Mouse (Mus musculus) adipocyte (in vitro differentiated cells): Measurements from ENCODE around the gene Auts2.

ENCODE experiments used
- DNase-seq: peaks from one replicate; pipeline ENCODE4 v3.0.0-alpha.2; 2016; ENCODE audit warnings: low spot score

Gene Auts2

DNA sequence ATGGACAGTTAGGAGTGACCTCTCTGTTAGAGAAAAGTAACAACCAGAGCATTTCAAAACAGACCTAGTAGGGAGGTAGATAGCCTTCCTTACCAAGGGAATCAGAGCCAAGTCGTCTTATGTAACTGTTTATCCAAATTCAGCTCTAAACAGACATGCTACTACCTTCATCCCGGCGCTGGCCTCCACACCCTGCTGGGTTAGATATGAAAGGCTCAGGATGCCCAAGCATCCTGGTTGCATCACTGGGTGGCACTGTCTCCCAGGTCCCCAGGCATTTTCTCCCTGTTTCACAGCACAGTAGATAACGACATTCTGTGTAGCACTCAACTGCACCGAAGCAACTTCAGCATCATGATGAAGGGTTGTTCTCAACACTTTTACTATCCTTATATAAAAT lies 154.4 kb downstream of the Auts2 start:
- DNase-seq: no peak

DNA sequence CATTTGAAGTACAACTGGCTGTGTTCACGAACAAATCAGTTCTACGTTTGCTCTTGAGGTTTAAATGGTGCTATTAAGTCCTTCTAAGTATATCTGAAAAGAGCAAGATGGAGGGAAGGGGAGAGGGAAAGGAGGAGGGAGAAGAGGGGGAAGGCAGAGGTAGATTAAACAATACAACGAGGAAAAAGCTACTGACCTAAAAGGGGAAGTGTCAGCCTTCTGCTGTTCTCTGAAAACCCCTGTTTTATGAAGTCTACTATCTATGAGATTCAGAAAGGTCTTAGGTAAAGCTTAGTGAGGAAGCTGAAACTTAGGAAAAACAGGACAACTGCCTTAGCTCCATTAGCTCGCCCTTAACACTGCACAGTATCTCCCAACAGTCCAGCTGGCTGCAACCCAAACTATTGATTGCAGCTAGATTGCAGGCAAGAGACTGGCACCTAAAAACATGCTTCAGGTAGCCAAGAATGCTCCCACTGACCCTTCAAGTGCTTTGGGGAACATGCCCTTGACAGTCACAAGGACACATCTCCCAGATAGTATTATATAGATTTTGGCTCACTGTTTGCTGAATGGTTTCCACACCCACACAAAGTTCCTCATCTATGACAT lies 157.8 kb downstream of the Auts2 start:
- DNase-seq: no peak

DNA sequence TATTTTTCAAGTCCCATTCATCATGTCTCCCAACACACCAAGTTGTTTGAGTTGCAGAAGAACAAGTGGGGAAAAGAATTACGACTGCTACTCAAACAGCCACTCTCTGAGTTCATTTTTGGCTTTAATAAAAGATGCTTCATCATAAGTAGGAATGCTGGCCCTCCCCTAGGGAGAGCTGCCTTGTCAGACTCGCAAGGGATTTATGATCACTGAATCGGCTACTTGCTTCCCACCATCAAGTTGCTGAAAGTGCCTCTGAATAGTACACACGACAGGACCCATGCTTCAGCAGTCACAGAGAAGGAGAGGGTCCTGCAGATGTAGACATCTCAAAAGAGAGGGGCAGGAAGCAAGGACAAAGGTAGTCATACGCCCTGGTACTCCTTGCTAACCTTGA lies 162.9 kb downstream of the Auts2 start:
- DNase-seq: no peak

DNA sequence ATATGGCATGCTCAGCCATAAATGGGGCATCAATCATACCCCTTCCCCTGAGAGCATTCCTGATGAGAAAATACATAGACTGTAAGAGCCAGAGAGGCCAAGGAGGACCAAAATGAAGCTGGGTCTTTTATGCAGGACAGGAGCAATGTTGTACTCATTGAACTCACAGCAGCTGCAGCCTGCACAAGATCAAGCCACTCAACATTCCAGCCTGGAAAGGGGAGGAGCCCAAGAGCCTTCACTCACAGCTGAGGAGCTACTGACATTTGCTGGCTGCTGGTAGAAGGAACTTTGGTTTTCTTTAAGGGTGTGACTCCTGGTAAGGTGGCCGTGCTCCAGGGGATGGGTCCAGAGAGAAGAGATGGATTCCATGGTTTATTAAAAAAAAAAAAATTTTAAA lies 164.2 kb downstream of the Auts2 start:
- DNase-seq: no peak

DNA sequence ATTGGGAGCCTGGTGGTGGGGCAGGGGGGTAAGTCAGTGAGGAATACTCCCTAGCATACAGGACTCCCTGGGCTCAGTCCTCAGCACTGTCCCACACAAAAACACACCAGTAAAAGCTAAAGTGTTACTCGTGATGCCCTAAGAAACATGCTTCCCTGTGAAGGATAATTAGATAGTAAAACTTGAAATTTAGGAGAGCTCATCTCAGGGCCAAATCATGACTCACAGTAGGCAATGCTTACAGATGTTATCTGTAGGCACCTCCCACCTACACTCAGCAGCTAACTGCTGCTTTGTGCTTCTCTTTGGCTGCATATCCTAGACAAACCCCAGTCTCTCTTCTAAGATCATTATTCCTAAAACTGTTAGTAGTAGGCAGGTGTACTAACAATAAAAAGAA lies 168.0 kb downstream of the Auts2 start:
- DNase-seq: no peak

DNA sequence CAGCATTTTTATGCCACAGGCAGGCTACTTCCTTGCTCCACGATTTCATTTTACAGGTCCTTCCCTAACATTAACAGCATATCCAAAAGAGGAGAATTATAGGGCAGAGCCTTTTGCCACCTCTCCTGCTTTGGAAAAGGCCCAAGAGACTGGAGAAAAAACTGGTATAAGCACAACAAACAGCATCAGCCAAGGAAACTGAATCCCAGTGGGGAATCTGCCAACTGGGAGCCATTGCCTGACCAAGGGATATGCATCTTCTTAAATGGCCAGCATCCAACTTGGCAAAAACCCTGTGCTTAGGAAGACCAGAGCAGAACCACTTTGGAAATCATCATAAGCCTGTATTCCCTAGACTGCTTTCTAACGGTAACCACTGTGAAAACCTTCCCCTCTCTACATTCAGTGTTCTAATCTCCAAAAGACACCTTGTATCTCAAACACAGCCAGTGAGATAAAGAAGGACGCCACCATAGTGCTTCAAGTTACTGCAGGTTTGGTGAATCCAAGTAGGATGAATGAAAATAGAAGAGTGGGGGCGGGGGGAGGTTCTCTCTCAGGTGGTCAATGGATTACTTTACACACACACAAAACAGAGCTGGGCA lies 169.6 kb downstream of the Auts2 start:
- peak; percentile 22 for DNase-seq

DNA sequence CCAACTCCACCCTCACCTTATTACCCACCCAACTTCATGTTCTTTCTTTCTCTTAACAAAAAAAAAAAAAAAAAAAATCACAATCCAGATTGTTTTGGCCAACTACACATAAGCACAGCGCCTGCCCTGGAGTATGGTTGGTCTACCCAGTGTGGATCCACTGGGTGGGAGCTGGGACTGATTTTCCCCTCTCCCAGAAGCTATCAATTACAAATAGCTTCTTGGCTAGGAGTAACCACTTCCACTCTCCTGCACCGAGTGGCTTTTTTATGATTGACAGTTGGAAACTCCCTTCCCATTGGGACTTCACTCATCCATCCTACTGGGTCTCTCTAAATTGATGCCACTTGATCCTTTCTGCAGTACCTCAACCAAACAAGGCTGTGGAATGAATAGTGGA lies 170.5 kb downstream of the Auts2 start:
- DNase-seq: no peak

DNA sequence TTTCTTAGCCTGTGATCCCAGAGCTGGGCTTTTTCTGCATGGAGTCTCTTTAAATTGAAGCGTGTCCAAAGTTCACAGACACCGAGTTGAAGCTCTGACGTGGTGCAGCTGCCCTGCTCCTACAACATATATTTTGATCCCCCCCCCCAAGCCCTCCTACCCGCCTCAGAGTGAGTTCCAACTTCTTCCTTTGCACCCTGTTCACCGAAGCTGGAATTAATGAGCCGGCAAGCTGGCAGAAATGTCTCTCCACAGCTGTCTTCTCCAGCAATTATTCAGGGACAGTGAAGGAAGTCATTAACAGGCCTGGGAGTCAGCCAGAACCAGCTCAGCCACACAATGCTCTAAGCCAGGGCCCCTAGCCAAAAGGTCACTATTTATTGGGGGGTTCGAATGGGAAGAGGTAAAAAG lies 174.5 kb downstream of the Auts2 start:
- no peak for DNase-seq

DNA sequence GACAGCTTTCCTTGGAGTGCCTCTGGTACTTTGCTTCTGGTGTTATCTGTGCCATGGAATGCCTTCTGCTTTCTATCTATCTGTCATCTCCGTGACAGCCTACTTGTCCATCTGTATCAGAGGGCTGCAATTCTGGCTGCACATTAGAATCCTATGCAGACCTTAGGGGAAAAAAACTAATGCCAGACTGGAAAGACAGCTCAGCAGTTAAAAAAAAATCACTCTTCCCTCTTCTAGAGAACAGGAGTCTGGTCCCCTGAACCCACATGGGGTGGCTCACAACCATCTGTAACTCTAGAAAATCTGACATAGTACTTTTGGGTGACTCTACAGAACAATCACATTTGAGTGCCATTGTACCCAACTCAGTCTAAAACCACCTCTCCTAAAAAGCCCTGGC lies 181.9 kb downstream of the Auts2 start:
- DNase-seq: no peak

DNA sequence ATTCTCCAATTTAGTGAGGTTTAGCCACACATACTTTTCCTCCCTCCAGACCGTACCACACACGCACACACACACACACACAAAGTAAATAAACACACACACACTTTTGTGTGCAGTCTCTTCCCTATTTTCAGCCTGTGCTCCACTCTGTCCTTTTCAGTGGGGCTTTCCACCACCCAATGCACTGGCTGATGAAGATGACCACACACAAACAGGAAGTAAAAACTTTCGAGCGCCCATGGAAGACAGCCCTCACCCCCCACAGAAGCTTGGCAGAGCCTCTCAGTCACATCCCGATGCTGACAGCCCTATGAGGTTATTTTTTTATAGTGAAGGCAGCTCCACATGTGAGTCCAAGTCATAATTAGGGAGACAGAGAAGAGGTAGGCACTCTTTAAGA lies 185.4 kb downstream of the Auts2 start:
- DNase-seq: no peak

DNA sequence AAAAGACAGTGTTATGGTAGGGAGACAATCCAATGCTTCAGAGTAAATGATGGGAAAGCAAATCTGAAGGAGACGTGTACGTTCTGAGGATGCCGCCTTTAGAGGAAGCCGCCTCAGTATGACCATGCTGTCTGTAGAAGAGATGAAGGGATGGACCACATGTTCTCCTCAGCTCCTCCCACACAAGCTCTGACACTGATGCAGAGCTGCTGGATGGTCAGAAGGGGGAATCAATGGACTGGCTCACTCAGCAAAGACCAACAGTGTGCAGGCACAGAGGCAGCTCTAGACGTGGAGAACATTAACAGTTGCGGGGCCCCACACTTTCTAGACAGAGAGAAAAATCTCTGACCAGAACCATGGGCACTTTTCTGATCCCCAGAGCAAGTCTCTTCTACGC lies 187.2 kb downstream of the Auts2 start:
- no peak for DNase-seq

DNA sequence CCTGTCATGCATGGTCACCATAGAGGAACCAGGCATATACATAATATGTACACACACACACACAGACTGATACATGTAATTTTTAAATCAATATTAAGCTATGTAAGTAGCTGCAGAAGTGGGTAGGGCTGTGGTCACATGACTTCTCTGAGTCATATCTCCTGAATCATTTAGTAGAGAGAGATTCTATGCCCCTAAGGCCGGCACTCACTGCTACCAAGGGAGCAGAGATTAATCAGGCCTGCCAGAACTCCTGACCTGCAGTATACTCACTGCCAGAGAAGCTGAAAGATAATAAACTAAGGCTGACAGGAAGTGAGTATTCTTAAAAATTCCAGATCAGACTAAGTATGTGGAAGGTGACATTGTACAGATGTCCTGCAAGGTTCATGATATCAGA lies 190.7 kb downstream of the Auts2 start:
- DNase-seq: no peak

DNA sequence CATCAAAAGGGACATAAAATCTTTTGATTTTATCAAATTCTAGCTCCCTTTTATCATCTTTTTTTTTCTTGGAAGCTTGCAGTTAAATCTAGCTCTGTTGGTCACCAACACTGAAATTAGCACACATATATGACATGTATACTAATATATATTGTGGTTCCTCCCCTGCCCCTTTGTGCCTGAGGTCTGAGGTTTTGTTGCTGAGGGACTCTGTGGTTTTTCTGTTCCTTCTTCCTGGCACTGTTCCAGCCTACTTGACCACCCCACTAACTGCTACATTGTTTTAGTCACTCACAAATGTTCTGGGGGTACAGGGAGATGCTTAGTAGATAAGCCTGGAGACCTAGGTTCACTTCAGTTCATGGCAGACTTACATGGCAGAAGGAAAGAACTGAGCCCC lies 192.0 kb downstream of the Auts2 start:
- DNase-seq: no peak

DNA sequence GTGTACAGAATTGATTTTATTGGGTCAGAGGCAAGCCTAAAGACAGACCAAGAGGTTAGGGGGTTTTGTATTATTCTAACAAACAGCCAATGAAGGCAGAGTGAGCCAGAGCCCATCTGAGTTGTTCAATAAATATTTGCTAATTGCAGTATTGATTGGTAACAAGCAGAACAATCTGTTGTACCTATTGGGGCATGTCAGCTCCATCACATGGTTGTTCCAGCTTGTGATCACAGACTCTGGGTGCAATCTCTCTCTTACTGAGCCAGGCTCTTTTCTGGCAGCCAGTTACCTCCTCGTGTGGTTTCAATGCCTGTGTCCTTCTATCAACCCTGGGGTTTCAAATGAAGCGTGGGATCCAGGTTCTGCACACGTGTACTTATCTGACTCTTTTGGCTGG lies 201.8 kb downstream of the Auts2 start:
- no peak for DNase-seq

DNA sequence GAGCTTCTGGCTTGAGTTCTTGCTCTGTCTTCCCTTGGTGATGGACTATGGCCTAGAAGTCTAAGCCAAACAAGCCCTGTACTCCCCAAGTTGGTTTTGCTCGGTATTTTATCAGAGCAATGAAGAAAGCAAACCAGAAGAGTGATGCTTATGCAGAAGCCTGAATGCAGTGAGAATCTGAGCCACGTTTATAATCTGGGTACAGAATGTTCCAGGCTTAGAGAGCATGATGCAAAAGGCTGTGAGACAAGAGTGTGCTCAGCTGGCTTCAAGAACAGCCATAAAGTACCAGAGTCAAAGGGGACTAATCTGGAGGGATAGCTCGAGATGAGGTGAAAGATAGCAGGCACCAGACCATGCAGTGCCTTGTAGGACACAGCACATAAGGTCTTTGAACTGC lies 205.5 kb downstream of the Auts2 start:
- no peak for DNase-seq

DNA sequence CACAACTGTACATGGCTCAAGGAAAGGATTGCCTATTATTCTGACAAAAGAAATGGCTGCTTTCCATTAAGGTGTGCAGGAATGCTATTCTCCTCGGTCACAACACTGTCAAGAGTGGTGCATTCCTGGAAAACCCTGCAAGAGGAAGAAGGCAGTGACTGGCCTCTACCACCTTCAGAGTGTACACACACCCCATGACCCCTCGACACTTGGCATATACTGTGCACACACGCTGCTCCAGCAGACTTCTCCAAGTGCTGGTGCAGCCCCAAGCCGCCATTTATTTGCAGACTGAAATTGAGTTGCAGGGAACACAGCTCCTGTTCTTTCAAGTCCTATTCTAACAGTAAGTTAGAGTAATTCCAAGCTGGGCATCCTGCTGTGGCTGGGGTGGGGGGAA lies 207.4 kb downstream of the Auts2 start:
- DNase-seq: no peak

DNA sequence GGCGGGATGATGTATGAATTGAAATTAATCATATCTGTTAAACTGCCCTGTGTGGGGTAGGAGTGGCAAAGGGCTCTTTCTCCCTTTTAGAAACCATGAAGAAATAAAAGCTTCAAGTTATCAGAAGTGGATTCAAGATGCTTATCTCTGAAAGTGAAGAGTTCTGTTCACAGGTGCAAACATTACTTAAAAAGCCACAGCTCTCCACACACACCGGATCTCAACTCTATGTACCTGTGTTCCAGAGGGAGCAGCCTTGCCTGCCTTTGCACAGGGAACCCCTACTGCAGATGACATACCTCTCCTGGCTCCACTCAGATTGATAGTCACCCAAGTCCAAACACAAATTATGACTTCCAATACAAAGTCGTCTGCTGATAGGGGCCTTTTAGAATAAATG lies 208.3 kb downstream of the Auts2 start:
- DNase-seq: no peak

DNA sequence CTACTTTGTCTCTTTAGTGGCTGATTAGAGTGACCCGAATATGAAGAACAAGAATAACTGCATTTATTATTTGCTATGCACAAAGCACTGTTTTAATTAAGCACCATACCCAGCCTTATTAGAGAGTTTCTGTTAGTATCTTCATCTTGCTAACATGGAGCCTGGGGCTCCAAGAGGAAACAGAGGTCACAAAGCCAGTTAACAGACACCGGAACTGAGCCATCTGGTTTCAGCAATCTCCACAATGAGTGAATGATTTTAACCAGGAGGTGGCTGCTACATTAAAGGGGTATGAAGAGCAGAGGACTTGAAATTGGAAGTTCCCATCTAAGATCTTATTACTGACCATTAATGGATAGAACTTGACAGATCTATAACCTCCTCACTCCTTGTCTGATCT lies 209.4 kb downstream of the Auts2 start:
- DNase-seq: no peak

DNA sequence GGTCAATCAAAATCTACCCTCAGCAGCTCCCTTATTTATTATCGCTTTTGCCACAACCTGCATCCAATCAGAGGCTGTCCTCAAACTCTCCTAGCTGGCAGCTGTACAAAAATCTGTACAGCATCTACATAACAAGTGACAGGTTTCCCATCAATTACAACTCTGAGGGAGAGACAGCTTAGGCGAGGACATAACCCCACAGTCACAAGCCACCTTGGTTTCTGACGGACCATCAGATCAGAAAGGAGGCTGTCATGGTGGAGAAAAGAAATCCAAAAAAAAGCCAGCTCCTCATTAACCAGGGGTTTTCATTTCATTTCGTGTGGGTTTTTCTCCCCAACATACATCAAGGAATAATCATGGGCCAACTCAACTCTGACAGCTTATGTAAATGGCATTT lies 210.6 kb downstream of the Auts2 start:
- no peak for DNase-seq

DNA sequence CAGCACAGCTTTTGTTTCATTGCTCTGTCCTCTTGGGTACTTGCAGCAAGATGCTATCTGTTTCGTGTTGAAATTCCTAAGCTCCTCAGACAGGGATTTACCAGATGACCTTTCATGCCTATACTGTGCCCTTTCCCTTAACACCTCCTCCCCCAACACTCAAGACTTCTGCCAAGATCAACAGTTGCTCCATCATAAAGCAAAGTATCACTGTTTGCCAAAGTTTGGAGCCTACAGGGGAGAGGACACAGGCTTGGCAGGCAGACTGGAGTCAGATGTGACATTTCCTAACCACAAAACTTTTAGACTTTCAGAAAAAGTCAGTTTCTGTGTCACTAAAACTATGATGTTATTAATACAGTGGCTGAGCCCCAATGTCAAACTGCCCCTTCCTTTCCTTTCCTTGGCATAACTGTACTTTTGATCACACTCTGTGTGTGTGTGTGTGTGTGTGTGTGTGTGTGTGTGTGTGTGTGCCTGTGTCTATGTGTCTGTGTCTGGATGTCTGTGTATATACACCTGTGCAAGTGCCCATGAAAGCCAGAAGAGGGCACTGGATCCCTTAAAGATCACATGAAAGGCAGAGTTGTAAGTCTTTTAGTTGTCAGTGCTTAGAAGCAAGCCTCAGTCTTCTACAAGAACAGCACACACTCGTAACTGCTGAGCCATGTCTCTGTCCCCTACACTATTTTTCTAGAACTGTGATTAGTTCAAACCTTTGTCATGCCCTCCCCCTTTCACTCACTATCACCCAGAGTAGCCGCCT lies 213.8 kb downstream of the Auts2 start:
- DNase-seq: peak; percentile 21

DNA sequence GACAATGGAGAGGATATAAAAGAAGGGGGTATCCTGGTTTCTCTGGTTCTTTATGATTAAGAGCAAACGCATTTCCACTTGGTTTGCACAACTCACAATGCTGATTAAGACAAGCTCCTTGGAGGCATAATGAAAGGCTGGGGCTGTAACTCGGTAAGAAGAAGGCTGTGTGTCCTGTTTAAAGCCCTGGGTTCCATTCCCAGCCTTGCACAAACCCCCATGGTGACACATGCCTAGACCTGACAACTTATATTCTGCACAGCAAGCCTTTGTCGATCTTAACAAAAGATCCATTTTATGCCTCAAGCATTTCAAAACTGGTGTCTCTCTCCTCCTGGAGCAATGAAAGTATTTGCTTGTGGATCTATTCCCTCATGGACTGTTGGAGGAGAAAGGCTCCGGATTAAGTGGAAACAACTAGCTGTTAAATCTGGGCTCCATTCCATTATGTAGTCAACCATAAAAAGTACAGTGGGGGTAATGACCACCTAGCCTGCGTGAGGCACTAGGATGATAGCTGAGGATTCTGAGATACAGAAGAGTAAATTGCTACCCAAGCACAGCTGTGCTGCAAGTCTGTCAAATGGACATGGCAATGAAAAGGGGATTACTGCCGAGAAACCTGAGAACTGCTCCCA lies 218.8 kb downstream of the Auts2 start:
- no peak for DNase-seq

DNA sequence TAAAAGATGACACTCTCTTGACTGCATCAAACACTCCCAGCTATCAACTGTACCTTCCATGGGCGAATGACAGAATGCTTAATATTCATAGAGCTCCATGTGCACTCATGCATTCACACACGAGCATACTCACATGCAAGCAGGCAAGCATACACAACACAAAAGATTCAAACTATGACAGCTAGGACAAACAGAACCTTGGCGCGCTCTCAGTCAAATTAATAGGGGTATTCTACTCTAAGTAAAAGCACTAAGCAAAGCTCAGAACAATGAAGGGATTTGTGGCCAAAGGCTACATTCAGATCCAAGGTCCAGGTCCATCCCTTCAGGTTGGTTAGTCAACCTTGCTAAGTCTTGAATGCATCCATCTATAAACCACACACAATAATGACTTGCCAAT lies 219.5 kb downstream of the Auts2 start:
- no peak for DNase-seq

DNA sequence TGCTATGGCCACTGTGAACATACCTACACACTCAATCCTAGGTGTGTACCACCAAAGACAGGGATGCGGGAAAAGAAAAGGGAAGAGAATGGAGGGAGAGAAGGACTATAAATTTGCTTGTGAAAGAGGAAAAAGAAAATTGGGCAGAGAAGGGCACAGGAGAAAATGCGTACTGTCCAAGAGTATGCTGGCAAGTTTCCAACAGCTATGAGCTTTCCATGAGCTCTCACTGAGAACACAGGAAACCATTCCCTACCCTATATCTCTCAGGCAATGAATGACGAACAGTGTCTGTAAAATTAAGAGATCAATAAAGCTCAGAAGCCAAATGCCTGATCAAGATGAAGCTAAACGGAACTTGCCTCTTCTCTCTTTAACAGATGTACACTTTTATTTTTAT lies 220.2 kb downstream of the Auts2 start:
- DNase-seq: no peak
